Mouse (Mus musculus) lung, embryonic 15.5 days (tissue): ENCODE measurements at regions not wholly inside any gene's neighbourhood (a gene's known extent, or its start where the extent isn't known, plus 50 kb on each side); places are given as distances from the start of the nearest gene placed in this dataset.
A peak's percentile ranks its signal among the peaks of the same experiment; 100 is the strongest.
"Not testable (repeated sequence)": the region's sequence is repeated elsewhere in the genome, so short reads cannot be mapped to it uniquely, and the experiment has no call there.

Source experiments
- ATAC-seq: fragments of 200-750 bp; cut with Nextera tagmentation; 2 replicates; pipeline ENCODE4 v1.8.0; 2017; ENCODE audit warnings: moderate number of reproducible peaks, borderline replicate concordance; ENCODE audit not compliant: low FRiP score, low TSS enrichment; ENCODE audit errors: extremely low read depth
- H3K27ac ChIP-seq: fragments of 300-500 bp; sonication (generic); 2 replicates; pipeline ENCODE4 v1.5.1; 2015; ENCODE audit warnings: moderate library complexity, mild to moderate bottlenecking, inconsistent platforms
- H3K27me3 ChIP-seq: fragments of 300-500 bp; sonication (generic); 2 replicates; pipeline ENCODE4 v1.6.1; 2015; ENCODE audit warnings: inconsistent platforms
- H3K36me3 ChIP-seq: fragments of 300-500 bp; sonication (generic); 2 replicates; pipeline ENCODE4 v1.6.1; 2015; ENCODE audit warnings: inconsistent platforms
- H3K4me1 ChIP-seq: fragments of 300-500 bp; sonication (generic); 2 replicates; pipeline ENCODE4 v1.6.1; 2015; ENCODE audit warnings: inconsistent platforms
- H3K4me2 ChIP-seq: fragments of 300-500 bp; sonication (generic); 2 replicates; pipeline ENCODE4 v1.6.1; 2015; ENCODE audit warnings: inconsistent platforms, mild to moderate bottlenecking, moderate library complexity
- H3K4me3 ChIP-seq: fragments of 300-500 bp; sonication (generic); 2 replicates; pipeline ENCODE4 v1.5.1; 2015; ENCODE audit warnings: mild to moderate bottlenecking, inconsistent platforms
- H3K9ac ChIP-seq: fragments of 300-500 bp; sonication (generic); 2 replicates; pipeline ENCODE4 v1.6.1; 2015; ENCODE audit warnings: inconsistent platforms
- H3K9me3 ChIP-seq: fragments of 300-500 bp; sonication (generic); 2 replicates; pipeline ENCODE4 v1.6.1; 2016; ENCODE audit warnings: inconsistent platforms
- WGBS: fragments of 180-500 bp; shearing (Covaris S2); methylation state at CpG from one replicate; pipeline ENCODE4 v1.1.7; 2015; 5-methylcytosine and 5-hydroxymethylcytosine counted together

DNA sequence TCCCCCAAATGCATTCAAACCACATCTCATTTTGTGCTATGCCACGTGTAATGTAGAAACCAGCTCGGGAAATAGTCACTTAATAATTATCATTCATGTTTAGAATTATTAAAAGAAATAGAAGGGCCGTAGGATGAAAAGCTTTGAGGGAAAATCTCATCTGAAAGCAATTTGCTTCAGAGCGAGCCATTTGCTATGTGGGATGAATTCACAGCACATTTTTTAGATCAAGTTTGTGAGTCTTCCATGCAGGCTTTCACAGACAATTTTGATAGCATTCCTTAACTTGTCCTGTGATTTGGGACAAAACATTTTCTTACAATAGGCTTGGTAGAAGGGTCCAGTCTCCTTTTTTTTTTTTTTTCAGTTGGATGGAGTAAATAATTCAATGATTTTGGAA, 283.1 kb downstream of the Hace1 start:
- Histone ChIP-seq H3K9me3 (no peaks in the 10 kb centered on the region), H3K4me2 (no peak overlapping the region), H3K4me3 (no peak overlapping the region), H3K36me3 (no peaks in the 10 kb centered on the region), H3K27me3 (no peaks in the 10 kb centered on the region), H3K27ac (no peak overlapping the region), H3K4me1 (0 out of 2 replicates have a peak, but pooled peaks cover under 1% of the 10 kb centered on the region), H3K9ac (no peak overlapping the region)
- 67% methylated on average over 4 of the region's 4 CpGs for WGBS
- no peak for ATAC-seq

DNA sequence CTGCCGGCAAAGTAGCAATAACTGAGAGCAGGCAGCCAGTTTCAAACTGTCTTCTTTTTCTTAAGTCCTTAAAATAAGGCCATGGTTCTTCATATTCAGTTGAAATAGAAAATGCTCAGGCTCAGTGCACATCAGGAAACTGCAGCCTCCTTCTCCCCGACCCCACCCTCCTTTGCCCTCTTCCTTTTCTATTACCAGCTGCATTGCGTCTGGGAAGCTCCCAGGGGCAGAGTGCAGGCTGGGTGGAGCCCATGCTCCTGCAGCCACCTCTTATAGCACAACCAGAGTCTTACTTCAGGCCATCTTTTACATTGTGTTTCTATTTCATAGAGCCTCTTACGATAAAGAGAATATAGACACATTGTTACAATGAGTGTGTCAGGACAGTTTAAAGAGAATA, 288.2 kb downstream of the Hace1 start:
- ATAC-seq = no peak

GRCm38 (mm10) chr10:45866860-45867259, 289.2 kb downstream of the Hace1 start:
- ATAC-seq = no peak
- Histone ChIP-seq H3K9ac (no peak overlapping the region), H3K9me3 (no peaks in the 10 kb centered on the region), H3K4me3 (no peak overlapping the region), H3K27me3 (no peaks in the 10 kb centered on the region), H3K4me1 (peaks cover 11% of the 10 kb centered on the region; the same call in 1 of the 2 replicates), H3K4me2 (no peak overlapping the region), H3K36me3 (no peaks in the 10 kb centered on the region), H3K27ac (no peak overlapping the region)
- 22% methylated on average over 3 of the region's 3 CpGs for WGBS

More for the DNA sequence above, 288.2 kb downstream of the Hace1 start:
- H3K4me3 ChIP-seq = no peak overlapping the region
- H3K9ac ChIP-seq = no peak overlapping the region
- no peak overlapping the region for H3K27ac ChIP-seq
- H3K4me2 ChIP-seq = no peak overlapping the region
- WGBS = 56% methylated on average over 4 of the region's 4 CpGs
- H3K4me1 ChIP-seq = peaks cover 11% of the 10 kb centered on the region; the same call in 1 of the 2 replicates
- H3K36me3 ChIP-seq = no peaks in the 10 kb centered on the region
- no peaks in the 10 kb centered on the region for H3K27me3 ChIP-seq
- H3K9me3 ChIP-seq = no peaks in the 10 kb centered on the region

GRCm38 (mm10) chr10:45871028-45871427, 293.4 kb downstream of the Hace1 start:
- ATAC-seq = no peak

GRCm38 (mm10) chr10:45872007-45872890, 294.6 kb downstream of the Hace1 start:
- Histone ChIP-seq H3K4me1 (peaks cover 3% of the 10 kb centered on the region; the same call in 1 of the 2 replicates), H3K36me3 (no peaks in the 10 kb centered on the region), H3K27me3 (no peaks in the 10 kb centered on the region), H3K4me3 (no peak overlapping the region), H3K27ac (no peak overlapping the region), H3K9ac (no peak overlapping the region), H3K9me3 (no peaks in the 10 kb centered on the region), H3K4me2 (no peak overlapping the region)
- no peak for ATAC-seq
- WGBS = 74% methylated on average over 4 of the region's 4 CpGs

More at GRCm38 (mm10) chr10:45871028-45871427, 293.4 kb downstream of the Hace1 start:
- H3K4me2 ChIP-seq = no peak overlapping the region
- H3K4me3 ChIP-seq = no peak overlapping the region
- H3K27me3 ChIP-seq = no peaks in the 10 kb centered on the region
- peaks cover 10% of the 10 kb centered on the region; the same call in 1 of the 2 replicates for H3K4me1 ChIP-seq
- no peaks in the 10 kb centered on the region for H3K9me3 ChIP-seq
- H3K9ac ChIP-seq = no peak overlapping the region
- 81% methylated on average over 4 of the region's 4 CpGs for WGBS
- no peak overlapping the region for H3K27ac ChIP-seq
- no peaks in the 10 kb centered on the region for H3K36me3 ChIP-seq

- peak overlapping the region; percentile 35 for H3K4me2 ChIP-seq
- 0 out of 2 replicates have a peak overlapping the region, but pooled peaks have one; percentile 15 for H3K27ac ChIP-seq
- no peak overlapping the region for H3K9ac ChIP-seq
- no peak overlapping the region for H3K4me3 ChIP-seq
- no peaks in the 10 kb centered on the region for H3K27me3 ChIP-seq
- ATAC-seq = peak; percentile 79
- H3K36me3 ChIP-seq = no peaks in the 10 kb centered on the region
- peaks cover 3% of the 10 kb centered on the region; the same call in 1 of the 2 replicates for H3K4me1 ChIP-seq
- 46% methylated on average over 14 of the region's 14 CpGs for WGBS
- H3K9me3 ChIP-seq = no peaks in the 10 kb centered on the region
Measured at GRCm38 (mm10) chr10:45873805-45874780, 296.5 kb downstream of the Hace1 start.

DNA sequence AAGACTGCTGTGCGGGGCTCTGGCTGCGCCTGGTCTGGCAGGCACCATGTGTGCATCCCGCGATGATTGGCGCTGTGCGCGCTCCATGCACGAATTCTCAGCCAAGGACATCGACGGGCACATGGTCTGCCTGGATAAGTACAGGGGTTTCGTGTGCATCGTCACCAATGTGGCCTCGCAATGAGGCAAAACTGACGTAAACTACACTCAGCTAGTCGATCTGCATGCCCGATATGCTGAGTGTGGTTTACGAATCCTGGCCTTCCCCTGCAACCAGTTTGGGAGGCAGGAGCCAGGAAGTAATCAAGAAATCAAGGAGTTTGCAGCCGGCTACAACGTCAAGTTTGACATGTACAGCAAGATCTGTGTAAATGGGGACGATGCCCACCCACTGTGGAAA, 297.7 kb downstream of the Hace1 start:
- not testable (repeated sequence) for H3K27me3 ChIP-seq, H3K9me3 ChIP-seq, H3K4me1 ChIP-seq, ATAC-seq, H3K27ac ChIP-seq, H3K4me3 ChIP-seq, H3K9ac ChIP-seq, H3K4me2 ChIP-seq, H3K36me3 ChIP-seq
- WGBS = 96% methylated on average over 20 of the region's 20 CpGs

GRCm38 (mm10) chr10:45883745-45884144, 306.1 kb downstream of the Hace1 start:
- Histone ChIP-seq H3K36me3 (no peaks in the 10 kb centered on the region), H3K27ac (no peak overlapping the region), H3K4me2 (no peak overlapping the region), H3K9me3 (no peaks in the 10 kb centered on the region), H3K9ac (no peak overlapping the region), H3K4me1 (no peaks in the 10 kb centered on the region), H3K27me3 (no peaks in the 10 kb centered on the region), H3K4me3 (no peak overlapping the region)
- 75% methylated on average over 1 of the region's 1 CpGs for WGBS
- ATAC-seq = no peak

GRCm38 (mm10) chr10:45886636-45887035, 309.0 kb downstream of the Hace1 start:
- ATAC-seq = no peak

GRCm38 (mm10) chr10:45888835-45889234, 311.2 kb downstream of the Hace1 start:
- Histone ChIP-seq H3K4me3 (no peak overlapping the region), H3K4me2 (no peak overlapping the region), H3K4me1 (0 out of 2 replicates have a peak, but pooled peaks cover 4% of the 10 kb centered on the region), H3K9me3 (no peaks in the 10 kb centered on the region), H3K9ac (no peak overlapping the region), H3K27ac (no peak overlapping the region), H3K36me3 (no peaks in the 10 kb centered on the region), H3K27me3 (no peaks in the 10 kb centered on the region)
- WGBS = 42% methylated on average over 4 of the region's 4 CpGs
- ATAC-seq = peak; percentile 39; the same call in 1 of the 2 replicates

More at GRCm38 (mm10) chr10:45886636-45887035, 309.0 kb downstream of the Hace1 start:
- Histone ChIP-seq H3K27ac (no peak overlapping the region), H3K36me3 (no peaks in the 10 kb centered on the region), H3K9me3 (no peaks in the 10 kb centered on the region), H3K4me1 (0 out of 2 replicates have a peak, but pooled peaks cover 4% of the 10 kb centered on the region), H3K27me3 (no peaks in the 10 kb centered on the region), H3K4me2 (no peak overlapping the region), H3K4me3 (no peak overlapping the region), H3K9ac (no peak overlapping the region)
- WGBS = 73% methylated on average over 2 of the region's 2 CpGs

DNA sequence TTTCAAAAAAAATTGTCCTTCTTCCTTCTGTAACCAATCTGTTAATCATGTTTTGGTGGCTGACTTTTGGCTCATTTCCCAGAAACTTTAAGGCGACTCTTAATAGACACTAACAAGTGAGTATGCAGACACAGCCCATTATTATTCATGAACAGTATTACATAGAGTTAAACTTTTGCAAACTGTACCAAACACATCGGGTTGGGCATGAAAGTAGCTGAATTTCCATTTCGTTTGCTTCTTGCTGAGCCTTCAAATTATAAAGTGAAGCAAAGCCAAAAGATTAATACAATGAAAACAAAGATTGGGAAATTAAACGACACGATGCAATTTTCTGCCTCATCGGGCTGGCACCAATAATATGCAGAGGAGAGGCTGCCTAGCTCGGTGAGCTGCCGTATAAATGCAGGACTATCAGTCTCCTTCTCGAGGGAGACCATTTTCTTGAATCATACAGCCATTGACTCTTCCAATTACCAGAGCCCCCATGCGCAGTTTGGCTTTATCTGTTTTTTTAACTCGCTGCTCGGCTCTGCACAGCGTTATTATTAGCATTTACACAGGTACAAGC, 311.8 kb downstream of the Hace1 start:
- Histone ChIP-seq H3K4me2 (peak overlapping the region; percentile 32; the same call in 1 of the 2 replicates), H3K4me3 (no peak overlapping the region)
- 58% methylated on average over 13 of the region's 13 CpGs for WGBS

More for the DNA sequence above, 311.8 kb downstream of the Hace1 start:
- H3K27ac ChIP-seq = peak overlapping the region; percentile 45; the same call in 1 of the 2 replicates
- ATAC-seq = peak; percentile 57; the same call in 1 of the 2 replicates
- H3K36me3 ChIP-seq = no peaks in the 10 kb centered on the region
- H3K9me3 ChIP-seq = no peaks in the 10 kb centered on the region
- 0 out of 2 replicates have a peak, but pooled peaks cover 4% of the 10 kb centered on the region for H3K4me1 ChIP-seq
- H3K9ac ChIP-seq = no peak overlapping the region
- no peaks in the 10 kb centered on the region for H3K27me3 ChIP-seq
